In the genomic region with DNA sequence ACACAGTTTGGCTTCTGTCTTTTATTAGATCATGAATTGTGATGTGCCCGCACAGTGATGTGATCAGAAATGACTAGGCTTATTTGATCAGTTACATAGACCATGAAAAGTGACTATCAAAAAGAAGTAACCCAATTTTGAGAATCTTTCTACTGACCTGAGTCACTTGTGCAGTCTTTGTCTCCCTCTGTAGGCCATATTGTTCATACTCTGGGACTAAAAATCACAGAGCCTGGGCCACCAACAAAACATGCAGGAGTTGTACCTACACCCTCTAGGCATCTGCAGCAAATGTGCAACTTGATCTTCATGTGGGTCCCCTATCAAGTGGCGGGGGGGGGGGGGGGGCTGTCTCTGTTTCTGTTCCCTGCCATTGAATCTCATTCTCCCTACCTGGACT, we compare ENCODE assay signal across 9 mouse cellular contexts.
DNase-seq lines count a peak whose midpoint lies in the region; ATAC-seq and TF ChIP-seq lines count a peak whose summit lies in the region.
"Had no signal": no experiment of that assay in that cellular context is flagged by ENCODE, and none has a peak within 500 bp of the region (broad histone marks: within the 10 kb centered on the region; RNA-seq: fewer than 3 reads in every experiment).

No protein-coding gene starts in this region.

- no peak overlapping the region for H3K27ac ChIP-seq in gastrocnemius, adult 2 months
- no peak overlapping the region for H3K27ac ChIP-seq in intestine, embryonic 16.5 days (ENCODE audit: low read length)
- H3K27ac ChIP-seq: macrophage had no signal

- no peak overlapping the region for H3K4me2 ChIP-seq in intestine, embryonic 16.5 days (ENCODE audit: low read depth, low read length)

- H3K9ac ChIP-seq in intestine, embryonic 16.5 days (ENCODE audit: low read depth, low read length) = no peak overlapping the region

- 48% methylated on average over 2 of the region's 2 CpGs for WGBS in intestine, embryonic 16.5 days

- H3K9me3 ChIP-seq in intestine, embryonic 16.5 days (ENCODE audit: control insufficient read depth, low read length) = no peaks in the 10 kb centered on the region

- no peak for ATAC-seq in intestine, embryonic 16.5 days

- intact Hi-C loops in gastrocnemius, adult 2 months (cut with DNase I) = no loop called here

- TF ChIP-seq CTCF in gastrocnemius, adult 2 months (IDR thresholded peaks at IDR 0.05) = peak; percentile 42

- H3K27me3 ChIP-seq in intestine, embryonic 16.5 days (replicated peaks; ENCODE audit: control insufficient read depth, insufficient read depth, low read length) = no peaks in the 10 kb centered on the region

- no peaks in the 10 kb centered on the region for H3K4me1 ChIP-seq in intestine, embryonic 16.5 days (ENCODE audit: control insufficient read depth, insufficient read depth, low read length)

- DNase-seq in gastrocnemius, adult 2 months = no peak
- no peak for DNase-seq in gastrocnemius, adult 8-10 months (ENCODE audit: low spot score in 2 of 2)
- peak; percentile 32 for DNase-seq in 416B (ENCODE audit: low read depth)
- DNase-seq in embryo, embryonic 10 days (ENCODE audit: low spot score) = peak; percentile 59
- DNase-seq in kidney, postnatal 14 days = peak; percentile 8
- DNase-seq in B cell, adult 2 months = no peak
- no peak for DNase-seq in urinary bladder, postnatal 4 days (ENCODE audit: low spot score in 2 of 2)

- H3K36me3 ChIP-seq in intestine, embryonic 16.5 days (ENCODE audit: control insufficient read depth, insufficient read depth, low read length) = no peaks in the 10 kb centered on the region

- H3K4me3 ChIP-seq in gastrocnemius, adult 2 months = no peak overlapping the region
- no peak overlapping the region for H3K4me3 ChIP-seq in intestine, embryonic 16.5 days (ENCODE audit: low read length)

Comparison
In these comparisons a context has a peak if more than half of its experiments do, and no peak if none do; other contexts are left out.
1. DNase-seq: peak in 416B (single experiment), embryo, embryonic 10 days (single experiment) and kidney, postnatal 14 days (single experiment); none in gastrocnemius, adult 2 months (single experiment), gastrocnemius, adult 8-10 months (0 of 2), B cell, adult 2 months (0 of 2) and urinary bladder, postnatal 4 days (0 of 2).